In genomic region chr5:21708011-21708410, GRCm38 (mm10) we compare ENCODE assay signal across 7 mouse cellular contexts. TPM values are rescaled to one million over a fixed set of nuclear protein-coding genes. Genes with fewer than 3 reads are reported as not detected.
DNase-seq lines count a peak whose midpoint lies in the region; ATAC-seq and TF ChIP-seq lines count a peak whose summit lies in the region.
"Not testable (repeated sequence)": the region's sequence is repeated elsewhere in the genome, so short reads cannot be mapped to it uniquely, and the experiment has no call there.

No protein-coding gene starts in this region.

- H3K4me3 ChIP-seq in forebrain, embryonic 14.5 days (ENCODE audit: low read depth, low read length); heart, embryonic 10.5 days; midbrain, embryonic 11.5 days (ENCODE audit: low read depth, low read length): not testable (repeated sequence)

- TF ChIP-seq CTCF in brain, embryonic 14.5 days (IDR thresholded peaks at IDR 0.05; ENCODE audit: borderline replicate concordance, extremely low read depth, insufficient read depth, insufficient read length): not testable (repeated sequence)

- TF ChIP-seq POLR2A in brain, embryonic 14.5 days (IDR thresholded peaks at IDR 0.05; ENCODE audit: borderline replicate concordance, extremely low read depth, insufficient read depth, insufficient read length, poor library complexity, severe bottlenecking): not testable (repeated sequence)

- DNase-seq in brain, embryonic 14.5 days (ENCODE audit: low read depth): peak; percentile 41
- DNase-seq in cerebellum, postnatal 10 days: peak; percentile 47 to 55
- DNase-seq in cerebellum, postnatal 14 days: peak; percentile 30 to 31
- peak; percentile 39 for DNase-seq in forebrain, embryonic 14.5 days (ENCODE audit: low spot score)
- peak; percentile 65 for DNase-seq in heart, adult 11 months
- DNase-seq in heart, embryonic 10.5 days (ENCODE audit: low spot score): peak; percentile 16
- peak; percentile 61 for DNase-seq in midbrain, embryonic 11.5 days (ENCODE audit: low spot score, missing footprints)

- not testable (repeated sequence) for H3K9me3 ChIP-seq in forebrain, embryonic 14.5 days (replicated peaks; ENCODE audit: control insufficient read depth, low read length); heart, embryonic 10.5 days; midbrain, embryonic 11.5 days (ENCODE audit: control insufficient read depth, low read length)

- H3K4me1 ChIP-seq in forebrain, embryonic 14.5 days (ENCODE audit: control insufficient read depth, insufficient read depth, low read length); heart, embryonic 10.5 days; midbrain, embryonic 11.5 days (ENCODE audit: control insufficient read depth, insufficient read depth, low read length): not testable (repeated sequence)

- H3K27me3 ChIP-seq in forebrain, embryonic 14.5 days (replicated peaks; ENCODE audit: control insufficient read depth, insufficient read depth, low read length); heart, embryonic 10.5 days (ENCODE audit: insufficient read depth, poor library complexity, severe bottlenecking); midbrain, embryonic 11.5 days (ENCODE audit: control insufficient read depth, insufficient read depth, low read length): not testable (repeated sequence)

- H3K9ac ChIP-seq in forebrain, embryonic 14.5 days (ENCODE audit: low read length); midbrain, embryonic 11.5 days (ENCODE audit: low read length): not testable (repeated sequence)

- WGBS in forebrain, embryonic 14.5 days: 83% methylated on average over 8 of the region's 8 CpGs
- 77% methylated on average over 8 of the region's 8 CpGs for WGBS in heart, embryonic 10.5 days
- WGBS in midbrain, embryonic 11.5 days: 88% methylated on average over 8 of the region's 8 CpGs

- H3K27ac ChIP-seq in forebrain, embryonic 14.5 days (ENCODE audit: low read depth, low read length); heart, embryonic 10.5 days; midbrain, embryonic 11.5 days (ENCODE audit: low read depth, low read length): not testable (repeated sequence)

- not testable (repeated sequence) for H3K36me3 ChIP-seq in forebrain, embryonic 14.5 days (ENCODE audit: control insufficient read depth, insufficient read depth, low read length); heart, embryonic 10.5 days; midbrain, embryonic 11.5 days (ENCODE audit: control insufficient read depth, insufficient read depth, low read length)

- ATAC-seq in forebrain, embryonic 14.5 days; midbrain, embryonic 11.5 days (ENCODE audit: low FRiP score): not testable (repeated sequence)

- not testable (repeated sequence) for H3K4me2 ChIP-seq in forebrain, embryonic 14.5 days (ENCODE audit: low read length); midbrain, embryonic 11.5 days

RNA-seq across cellular contexts. Expression of gene Napepld, which starts 6.8 kb away (rescaled TPM):
- 4.7 and 4.9 TPM in 2 replicates for polyA plus RNA-seq in brain, embryonic 14.5 days (2012; rRNA removed)
- 4.5 and 4.6 TPM in 2 replicates for polyA plus RNA-seq in forebrain, embryonic 14.5 days (2014; fragmentation: Nextera tagmentation; extraction: Ambion mirVana)
- polyA plus RNA-seq in heart, embryonic 10.5 days (2016; fragmentation: Nextera tagmentation; extraction: Ambion mirVana): 3.1 and 3.7 TPM in 2 replicates
- polyA plus RNA-seq in midbrain, embryonic 11.5 days (2014; fragmentation: Nextera tagmentation; extraction: Ambion mirVana): 17.0 and 17.1 TPM in 2 replicates

RNA-seq across cellular contexts. Expression of gene Pmpcb, which starts 28.9 kb away (rescaled TPM):
- 66.7 and 72.8 TPM in 2 replicates for polyA plus RNA-seq in brain, embryonic 14.5 days (2012; rRNA removed)
- 104 and 106 TPM in 2 replicates for polyA plus RNA-seq in forebrain, embryonic 14.5 days (2014; fragmentation: Nextera tagmentation; extraction: Ambion mirVana)
- polyA plus RNA-seq in heart, embryonic 10.5 days (2016; fragmentation: Nextera tagmentation; extraction: Ambion mirVana): 100 and 115 TPM in 2 replicates
- 106 and 115 TPM in 2 replicates for polyA plus RNA-seq in midbrain, embryonic 11.5 days (2014; fragmentation: Nextera tagmentation; extraction: Ambion mirVana)
